Mouse (Mus musculus) layer of hippocampus, adult 2 months (tissue): ENCODE measurements at regions not wholly inside any gene's neighbourhood (a gene's known extent, or its start where the extent isn't known, plus 50 kb on each side); places are given as distances from the start of the nearest gene placed in this dataset.
"Not testable (repeated sequence)": the region's sequence is repeated elsewhere in the genome, so short reads cannot be mapped to it uniquely, and the experiment has no call there.

Experiments used
- DNase-seq, 2 experiments: peaks; one replicate each; pipeline ENCODE4 v3.0.0; 2022; ENCODE audit warnings: low spot score in 2 of 2
- H3K27ac ChIP-seq: fragments of 200-600 bp; 2 replicates; pipeline ENCODE4 v1.8.1; 2022
- H3K4me3 ChIP-seq: fragments of 200-600 bp; 2 replicates; pipeline ENCODE4 v1.8.1; 2022; ENCODE audit warnings: mild to moderate bottlenecking
- CTCF ChIP-seq: fragments of 200-600 bp; conservative IDR thresholded peaks from 2 replicates; pipeline ENCODE4 v1.8.1; 2022; ENCODE audit warnings: antibody characterized with exemption, mild to moderate bottlenecking, moderate library complexity

DNA sequence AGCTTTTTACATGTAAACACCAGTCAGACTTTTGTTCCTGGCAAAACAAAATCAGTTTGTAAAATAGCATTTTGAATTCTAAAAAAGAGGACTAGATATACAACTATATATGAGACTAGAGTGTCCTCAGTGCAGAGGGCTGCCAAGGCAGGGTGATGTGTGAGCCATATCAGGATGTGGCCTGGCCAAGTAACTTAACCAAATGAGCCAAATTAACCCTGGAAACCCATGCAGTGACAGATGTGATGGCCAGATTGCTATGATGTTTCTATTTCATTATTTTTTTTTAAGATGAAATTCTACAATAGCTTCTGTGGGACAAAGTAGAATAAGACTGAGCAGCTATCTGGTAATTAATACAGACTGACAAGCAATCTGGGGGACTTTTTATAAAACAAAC, 181.8 kb downstream of the Nova1 start:
- Histone ChIP-seq H3K27ac (no peak overlapping the region), H3K4me3 (no peak overlapping the region)
- no peak for DNase-seq
- no peak for TF ChIP-seq CTCF

DNA sequence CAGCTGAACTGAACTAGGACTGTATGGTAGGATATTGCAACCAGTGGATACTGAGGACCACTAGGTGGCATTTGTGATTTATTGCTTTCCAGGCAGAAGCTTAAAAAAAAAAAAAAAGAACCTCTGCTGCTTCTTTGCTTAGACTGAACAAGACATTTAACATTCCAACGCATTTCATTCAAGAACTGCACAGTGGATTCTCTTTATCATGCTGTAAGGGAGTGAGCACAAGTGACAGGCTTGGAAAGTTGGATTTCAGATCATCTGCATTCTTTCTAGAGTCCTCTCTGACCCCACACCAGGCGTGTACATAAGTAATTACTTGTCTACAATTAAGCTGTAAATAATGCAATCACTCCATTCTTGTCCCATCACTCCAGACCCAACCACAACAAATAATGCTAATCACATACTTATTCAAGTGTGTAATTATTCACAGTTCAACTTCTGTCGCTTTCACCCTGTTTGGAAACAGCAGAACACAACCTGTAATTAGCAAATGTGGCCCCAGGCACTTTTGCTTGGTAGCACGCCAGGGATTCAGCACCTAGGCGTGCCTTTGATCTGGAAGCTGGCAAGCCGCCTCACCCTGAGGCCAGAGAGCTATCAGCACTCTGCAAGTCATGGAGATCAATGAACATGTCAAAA, 183.5 kb downstream of the Nova1 start:
- Histone ChIP-seq H3K4me3 (no peak overlapping the region), H3K27ac (no peak overlapping the region)
- peak; percentile 86 for TF ChIP-seq CTCF
- peak; percentile 25 to 37 for DNase-seq

DNA sequence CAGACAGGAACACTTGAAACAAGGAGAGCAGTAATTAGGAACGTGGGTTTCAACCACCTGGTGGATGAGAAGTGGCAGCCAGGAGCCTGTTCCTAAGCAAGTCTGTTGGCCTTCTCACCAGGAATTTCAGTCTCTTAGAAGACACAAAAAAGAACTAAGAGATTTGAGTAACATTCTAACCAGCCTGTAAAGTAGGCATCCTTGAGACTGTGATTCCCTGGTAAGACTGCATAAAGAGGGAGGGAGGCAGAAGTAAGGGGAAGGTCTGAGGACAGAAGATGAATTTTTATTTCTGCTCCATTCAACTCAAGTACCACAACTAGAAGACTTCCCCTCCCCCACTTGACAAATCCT, 184.0 kb downstream of the Nova1 start:
- DNase-seq: no peak
- no peak overlapping the region for H3K4me3 ChIP-seq
- no peak overlapping the region for H3K27ac ChIP-seq
- no peak for TF ChIP-seq CTCF

DNA sequence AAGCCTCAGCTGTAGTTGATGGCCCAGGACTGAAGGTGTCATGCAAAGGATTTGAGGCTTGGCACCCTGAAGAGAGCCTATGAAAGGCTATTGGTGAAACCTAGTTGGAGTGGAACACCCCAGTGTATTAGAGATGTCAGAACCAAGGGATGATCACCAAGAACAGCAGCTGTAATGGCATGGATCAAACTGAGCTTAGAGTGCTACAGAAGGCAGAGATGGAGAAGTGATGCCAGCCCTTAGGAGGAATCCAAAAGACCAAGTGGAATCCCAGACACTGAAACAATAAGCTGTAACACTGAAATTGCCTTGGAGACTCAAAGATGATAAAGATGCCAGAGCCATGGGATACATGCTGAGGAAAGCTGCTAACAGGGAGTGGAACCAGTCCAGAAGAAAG, 186.3 kb downstream of the Nova1 start:
- H3K27ac ChIP-seq, DNase-seq, H3K4me3 ChIP-seq: not testable (repeated sequence)

DNA sequence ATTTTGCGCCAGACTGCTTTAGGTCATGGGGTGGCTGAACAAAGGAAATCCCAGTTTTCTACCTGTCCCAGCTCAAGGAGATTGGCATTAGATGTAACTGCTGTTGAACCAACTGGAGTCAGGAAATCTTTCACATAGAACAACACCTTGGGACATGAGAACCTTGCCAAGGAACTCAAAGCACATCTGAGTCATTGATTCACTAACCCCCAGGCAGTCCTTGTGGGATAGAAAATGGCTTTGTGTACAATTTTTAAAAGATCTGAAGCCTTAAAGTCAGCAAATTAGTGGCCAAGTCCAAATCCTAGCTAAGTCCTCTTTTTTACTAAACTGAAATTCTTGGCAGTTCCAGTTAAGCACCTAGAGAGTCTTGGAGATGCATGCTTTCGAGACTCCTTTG, 191.4 kb downstream of the Nova1 start:
- H3K4me3 ChIP-seq: no peak overlapping the region
- H3K27ac ChIP-seq: no peak overlapping the region
- TF ChIP-seq CTCF: no peak
- no peak for DNase-seq

DNA sequence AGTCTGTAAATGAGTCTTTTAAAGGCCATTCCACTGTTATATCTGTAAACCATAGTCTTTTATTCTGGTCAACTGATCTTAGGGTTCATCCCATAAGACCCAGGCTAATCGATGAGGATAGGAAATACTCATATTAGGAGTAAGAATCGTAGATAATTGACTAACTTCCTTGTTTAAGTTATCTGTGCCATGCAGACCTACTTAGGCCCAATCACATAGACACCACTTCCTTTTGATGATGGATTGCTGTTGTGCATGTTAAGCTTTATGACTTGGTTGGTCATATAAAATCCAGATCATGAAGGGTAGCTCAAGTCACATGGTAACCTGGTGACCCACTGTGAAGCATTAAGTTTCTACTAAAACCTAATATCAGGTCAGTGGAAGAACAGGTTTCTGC, 207.3 kb downstream of the Nova1 start:
- Histone ChIP-seq H3K4me3 (no peak overlapping the region), H3K27ac (no peak overlapping the region)
- no peak for DNase-seq
- no peak for TF ChIP-seq CTCF

GRCm38 (mm10) chr12:46609580-46610311, 209.0 kb downstream of the Nova1 start:
- TF ChIP-seq CTCF: no peak
- no peak overlapping the region for H3K4me3 ChIP-seq
- DNase-seq: no peak
- no peak overlapping the region for H3K27ac ChIP-seq

GRCm38 (mm10) chr12:46608290-46608910, 210.3 kb downstream of the Nova1 start:
- Histone ChIP-seq H3K4me3 (no peak overlapping the region), H3K27ac (no peak overlapping the region)
- no peak for DNase-seq
- no peak for TF ChIP-seq CTCF

GRCm38 (mm10) chr12:46597200-46597599, 221.5 kb downstream of the Nova1 start:
- Histone ChIP-seq H3K4me3 (no peak overlapping the region), H3K27ac (no peak overlapping the region)
- no peak for DNase-seq
- no peak for TF ChIP-seq CTCF

DNA sequence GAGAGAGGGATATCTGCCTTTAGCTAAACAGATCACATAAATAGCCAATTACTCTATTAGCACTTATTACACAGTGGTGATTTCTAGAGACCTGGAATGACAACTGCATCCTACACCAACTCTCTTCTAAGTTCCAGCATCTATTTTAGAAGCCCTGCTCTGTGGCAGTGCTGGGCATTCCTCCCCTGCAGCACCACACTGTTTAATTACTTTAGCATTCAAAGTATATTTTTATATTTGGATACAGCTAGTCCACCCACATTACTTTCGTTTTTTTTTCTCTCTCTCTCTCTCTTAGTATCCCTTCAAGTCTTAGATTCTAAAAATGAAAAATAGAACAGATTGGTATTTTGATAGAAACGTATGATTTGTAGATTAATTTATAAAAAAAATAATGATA, 250.1 kb downstream of the Nova1 start:
- DNase-seq: no peak
- Histone ChIP-seq H3K4me3 (no peak overlapping the region), H3K27ac (no peak overlapping the region)
- no peak for TF ChIP-seq CTCF

- no peak overlapping the region for H3K4me3 ChIP-seq
- no peak overlapping the region for H3K27ac ChIP-seq
- DNase-seq: no peak
- TF ChIP-seq CTCF: no peak
These were observed 252.4 kb downstream of the Nova1 start for GRCm38 (mm10) chr12:46566324-46566723.

DNA sequence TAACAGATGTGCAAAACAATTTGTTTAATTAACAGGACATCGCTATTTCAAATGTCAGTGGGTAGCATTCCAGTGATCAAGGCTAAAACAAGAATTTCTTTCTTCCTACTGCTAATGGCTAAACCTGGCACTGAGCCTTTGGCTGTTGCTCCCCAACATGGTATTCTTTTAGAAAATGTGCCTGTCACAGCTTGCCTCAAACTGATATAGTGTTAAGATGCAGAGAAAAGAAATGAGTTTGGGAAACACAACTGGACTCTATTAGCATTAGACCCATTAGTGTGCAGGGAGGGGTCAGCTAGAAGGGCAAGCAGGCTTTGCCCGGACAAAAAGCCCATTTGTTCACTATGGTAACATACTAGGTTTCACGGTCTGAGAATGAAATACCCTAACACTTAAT, 297.8 kb downstream of the Nova1 start:
- no peak for DNase-seq
- H3K27ac ChIP-seq: no peak overlapping the region
- no peak for TF ChIP-seq CTCF
- H3K4me3 ChIP-seq: no peak overlapping the region

GRCm38 (mm10) chr12:46507829-46508228, 310.9 kb downstream of the Nova1 start:
- Histone ChIP-seq H3K4me3 (no peak overlapping the region), H3K27ac (no peak overlapping the region)
- no peak for TF ChIP-seq CTCF
- no peak for DNase-seq

DNA sequence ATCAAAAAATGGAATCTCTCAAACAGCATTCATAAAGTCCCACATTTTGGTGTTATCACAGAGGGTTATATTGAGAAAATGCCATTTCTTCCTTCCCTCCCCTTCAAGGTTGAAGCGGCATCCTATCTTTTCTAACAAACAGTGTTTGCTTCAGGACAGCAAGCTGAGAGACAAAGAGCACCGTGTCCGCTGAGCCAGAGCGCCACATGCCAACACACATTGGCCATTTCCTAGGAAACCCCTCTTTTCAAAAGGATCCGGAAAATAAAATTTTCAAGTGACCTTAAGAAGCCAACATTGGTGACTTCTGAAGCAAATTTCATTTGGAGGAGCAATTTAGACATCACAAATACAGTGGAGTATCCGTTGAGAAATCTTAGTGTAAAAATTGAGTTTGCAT, 326.3 kb downstream of the Nova1 start:
- no peak for DNase-seq
- no peak overlapping the region for H3K27ac ChIP-seq
- no peak for TF ChIP-seq CTCF
- H3K4me3 ChIP-seq: no peak overlapping the region
